Mouse (Mus musculus): ENCODE data around the gene Peli3. TPM values are rescaled to one million over a fixed set of nuclear protein-coding genes. Genes with fewer than 3 reads are reported as not detected.
"Not testable (repeated sequence)": the region's sequence is repeated elsewhere in the genome, so short reads cannot be mapped to it uniquely, and the experiment has no call there.

The Peli3 gene
- polyA plus RNA-seq, 1 experiment, result 3.9 TPM

GRCm38 (mm10) chr19:4981767-4982166 lies 38.8 kb upstream of the Peli3 start:
- Histone ChIP-seq H3K9me3 (replicated peaks; ENCODE audit: control insufficient read depth, insufficient read depth, low read length, poor library complexity, severe bottlenecking) (no peaks in the 10 kb centered on the region), H3K4me1 (ENCODE audit: control insufficient read depth, insufficient read depth, low read length) (no peaks in the 10 kb centered on the region), H3K36me3 (ENCODE audit: control insufficient read depth, insufficient read depth, low read length, poor library complexity, severe bottlenecking) (no peaks in the 10 kb centered on the region), H3K4me3 (ENCODE audit: low read depth, low read length) (no peak overlapping the region), H3K27ac (ENCODE audit: insufficient read depth, low read length) (no peak overlapping the region), H3K27me3 (ENCODE audit: control insufficient read depth, insufficient read depth, low read length, poor library complexity, severe bottlenecking) (0 out of 2 replicates have a peak, but pooled peaks cover 2% of the 10 kb centered on the region), H3K9ac (ENCODE audit: low read depth, poor library complexity, severe bottlenecking) (no peak overlapping the region)
- TF ChIP-seq CTCF (IDR thresholded peaks at IDR 0.05; ENCODE audit: low read depth, low read length), result peak; percentile 64
- TF ChIP-seq EP300 (IDR thresholded peaks at IDR 0.05; ENCODE audit: insufficient read depth, low read depth, low read length), result no peak

GRCm38 (mm10) chr19:4968236-4968635 lies 25.3 kb upstream of the Peli3 start:
- Histone ChIP-seq H3K4me1 (ENCODE audit: control insufficient read depth, insufficient read depth, low read length) (no peaks in the 10 kb centered on the region), H3K9ac (ENCODE audit: low read depth, poor library complexity, severe bottlenecking) (no peak overlapping the region), H3K27ac (ENCODE audit: insufficient read depth, low read length) (no peak overlapping the region), H3K9me3 (replicated peaks; ENCODE audit: control insufficient read depth, insufficient read depth, low read length, poor library complexity, severe bottlenecking) (no peaks in the 10 kb centered on the region), H3K36me3 (ENCODE audit: control insufficient read depth, insufficient read depth, low read length, poor library complexity, severe bottlenecking) (peaks cover 7% of the 10 kb centered on the region), H3K4me3 (ENCODE audit: low read depth, low read length) (no peak overlapping the region; the same call in 1 of the 2 replicates), H3K27me3 (ENCODE audit: control insufficient read depth, insufficient read depth, low read length, poor library complexity, severe bottlenecking) (no peaks in the 10 kb centered on the region)
- peak; percentile 66 for TF ChIP-seq CTCF (IDR thresholded peaks at IDR 0.05; ENCODE audit: low read depth, low read length)
- no peak for TF ChIP-seq EP300 (IDR thresholded peaks at IDR 0.05; ENCODE audit: insufficient read depth, low read depth, low read length)

GRCm38 (mm10) chr19:4961928-4962601 lies 19.1 kb upstream of the Peli3 start, which contains the start of gene Mrpl11:
Gene Mrpl11 (plus strand): TSS chr19:4962147.
- peak; percentile 88 for TF ChIP-seq CTCF (IDR thresholded peaks at IDR 0.05; ENCODE audit: low read depth, low read length)
- no peak for TF ChIP-seq EP300 (IDR thresholded peaks at IDR 0.05; ENCODE audit: insufficient read depth, low read depth, low read length)
- TF ChIP-seq POLR2A (IDR thresholded peaks at IDR 0.05; ENCODE audit: insufficient read depth, low read length), result no peak
- H3K9me3 ChIP-seq (replicated peaks; ENCODE audit: control insufficient read depth, insufficient read depth, low read length, poor library complexity, severe bottlenecking), result peaks cover 4% of the 10 kb centered on the region; the same call in 1 of the 2 replicates
- H3K4me1 ChIP-seq (ENCODE audit: control insufficient read depth, insufficient read depth, low read length), result no peaks in the 10 kb centered on the region
- no peaks in the 10 kb centered on the region for H3K27me3 ChIP-seq (ENCODE audit: control insufficient read depth, insufficient read depth, low read length, poor library complexity, severe bottlenecking)
- H3K9ac ChIP-seq (ENCODE audit: low read depth, poor library complexity, severe bottlenecking), result peak within 1 kb of the TSS; percentile 86
- H3K36me3 ChIP-seq (ENCODE audit: control insufficient read depth, insufficient read depth, low read length, poor library complexity, severe bottlenecking), result peaks cover 7% of the 10 kb centered on the region
- peak within 1 kb of the TSS; percentile 93 for H3K4me3 ChIP-seq (ENCODE audit: low read depth, low read length)
- H3K27ac ChIP-seq (ENCODE audit: insufficient read depth, low read length), result no peak within 1 kb of the TSS

- H3K27ac ChIP-seq (ENCODE audit: insufficient read depth, low read length), result peak overlapping the region; percentile 68
- not testable (repeated sequence) for H3K9ac ChIP-seq (ENCODE audit: low read depth, poor library complexity, severe bottlenecking); H3K27me3 ChIP-seq (ENCODE audit: control insufficient read depth, insufficient read depth, low read length, poor library complexity, severe bottlenecking); H3K9me3 ChIP-seq (replicated peaks; ENCODE audit: control insufficient read depth, insufficient read depth, low read length, poor library complexity, severe bottlenecking); H3K4me3 ChIP-seq (ENCODE audit: low read depth, low read length); H3K4me1 ChIP-seq (ENCODE audit: control insufficient read depth, insufficient read depth, low read length); H3K36me3 ChIP-seq (ENCODE audit: control insufficient read depth, insufficient read depth, low read length, poor library complexity, severe bottlenecking)
Measured at GRCm38 (mm10) chr19:4948641-4949040, 5.7 kb upstream of the Peli3 start.

GRCm38 (mm10) chr19:4945540-4945939 lies 2.6 kb upstream of the Peli3 start:
- Histone ChIP-seq H3K9me3 (replicated peaks; ENCODE audit: control insufficient read depth, insufficient read depth, low read length, poor library complexity, severe bottlenecking) (no peaks in the 10 kb centered on the region), H3K9ac (ENCODE audit: low read depth, poor library complexity, severe bottlenecking) (no peak overlapping the region), H3K4me3 (ENCODE audit: low read depth, low read length) (no peak overlapping the region), H3K36me3 (ENCODE audit: control insufficient read depth, insufficient read depth, low read length, poor library complexity, severe bottlenecking) (no peaks in the 10 kb centered on the region), H3K27me3 (ENCODE audit: control insufficient read depth, insufficient read depth, low read length, poor library complexity, severe bottlenecking) (no peaks in the 10 kb centered on the region), H3K27ac (ENCODE audit: insufficient read depth, low read length) (peak overlapping the region; percentile 63), H3K4me1 (ENCODE audit: control insufficient read depth, insufficient read depth, low read length) (peaks cover 3% of the 10 kb centered on the region)
- TF ChIP-seq CTCF (IDR thresholded peaks at IDR 0.05; ENCODE audit: low read depth, low read length) (no peak), POLR2A (IDR thresholded peaks at IDR 0.05; ENCODE audit: insufficient read depth, low read length) (no peak), EP300 (IDR thresholded peaks at IDR 0.05; ENCODE audit: insufficient read depth, low read depth, low read length) (no peak)

- Histone ChIP-seq H3K4me3 (ENCODE audit: low read depth, low read length) (peak overlapping the region; percentile 43), H3K4me1 (ENCODE audit: control insufficient read depth, insufficient read depth, low read length) (peaks cover 3% of the 10 kb centered on the region), H3K36me3 (ENCODE audit: control insufficient read depth, insufficient read depth, low read length, poor library complexity, severe bottlenecking) (no peaks in the 10 kb centered on the region), H3K27ac (ENCODE audit: insufficient read depth, low read length) (no peak overlapping the region), H3K9ac (ENCODE audit: low read depth, poor library complexity, severe bottlenecking) (peak overlapping the region; percentile 56), H3K9me3 (replicated peaks; ENCODE audit: control insufficient read depth, insufficient read depth, low read length, poor library complexity, severe bottlenecking) (no peaks in the 10 kb centered on the region), H3K27me3 (ENCODE audit: control insufficient read depth, insufficient read depth, low read length, poor library complexity, severe bottlenecking) (no peaks in the 10 kb centered on the region)
- TF ChIP-seq EP300 (IDR thresholded peaks at IDR 0.05; ENCODE audit: insufficient read depth, low read depth, low read length), result no peak
- no peak for TF ChIP-seq POLR2A (IDR thresholded peaks at IDR 0.05; ENCODE audit: insufficient read depth, low read length)
- TF ChIP-seq CTCF (IDR thresholded peaks at IDR 0.05; ENCODE audit: low read depth, low read length), result no peak
Measured at GRCm38 (mm10) chr19:4943253-4943588, 294 bp upstream of the Peli3 start.
